Mouse (Mus musculus) neural tube, embryonic 12.5 days (tissue): ENCODE results near the gene Foxo3. TPM values are rescaled to one million over a fixed set of nuclear protein-coding genes. Genes with fewer than 3 reads are reported as not detected.

Source experiments
- ATAC-seq: fragments of 200-750 bp; cut with Nextera tagmentation; 2 replicates; pipeline ENCODE4 v1.8.0; 2017; ENCODE audit warnings: low read depth, mild to moderate bottlenecking, moderate TSS enrichment, moderate library complexity; ENCODE audit not compliant: low FRiP score
- H3K27ac ChIP-seq: fragments of 300-500 bp; sonication (generic); 2 replicates; pipeline ENCODE4 v1.5.1; 2016
- H3K27me3 ChIP-seq: fragments of 300-500 bp; sonication (generic); replicated peaks from 2 replicates; pipeline ENCODE4 v1.6.1; 2016; ENCODE audit warnings: mild to moderate bottlenecking
- H3K36me3 ChIP-seq: fragments of 300-500 bp; sonication (generic); 2 replicates; pipeline ENCODE4 v1.6.1; 2016; ENCODE audit warnings: mild to moderate bottlenecking
- H3K4me1 ChIP-seq: fragments of 300-500 bp; sonication (generic); 2 replicates; pipeline ENCODE4 v1.6.1; 2016
- H3K4me2 ChIP-seq: fragments of 300-500 bp; sonication (generic); replicated peaks from 2 replicates; pipeline ENCODE4 v1.6.1; 2016; ENCODE audit warnings: mild to moderate bottlenecking
- H3K4me3 ChIP-seq: fragments of 300-500 bp; sonication (generic); 2 replicates; pipeline ENCODE4 v1.5.1; 2016
- H3K9ac ChIP-seq: fragments of 300-500 bp; sonication (generic); 2 replicates; pipeline ENCODE4 v1.6.1; 2016; ENCODE audit warnings: mild to moderate bottlenecking
- H3K9me3 ChIP-seq: fragments of 300-500 bp; sonication (generic); 2 replicates; pipeline ENCODE4 v1.6.1; 2016; ENCODE audit warnings: mild to moderate bottlenecking
- WGBS: fragments of 180-500 bp; shearing (Covaris S2); methylation state at CpG from one replicate; pipeline ENCODE4 v1.1.7; 2016; 5-methylcytosine and 5-hydroxymethylcytosine counted together
- polyA plus RNA-seq: library from polyadenylated mRNA; unstranded; fragments of >200 nt; fragmentation: Nextera tagmentation; extraction: Ambion mirVana; gene quantifications from 2 replicates; pipeline ENCODE4 v1.2.1, GENCODE M21; 2016

The Foxo3 gene
- polyA plus RNA-seq, 1 experiment from 2014 or later: 3.4 TPM

DNA sequence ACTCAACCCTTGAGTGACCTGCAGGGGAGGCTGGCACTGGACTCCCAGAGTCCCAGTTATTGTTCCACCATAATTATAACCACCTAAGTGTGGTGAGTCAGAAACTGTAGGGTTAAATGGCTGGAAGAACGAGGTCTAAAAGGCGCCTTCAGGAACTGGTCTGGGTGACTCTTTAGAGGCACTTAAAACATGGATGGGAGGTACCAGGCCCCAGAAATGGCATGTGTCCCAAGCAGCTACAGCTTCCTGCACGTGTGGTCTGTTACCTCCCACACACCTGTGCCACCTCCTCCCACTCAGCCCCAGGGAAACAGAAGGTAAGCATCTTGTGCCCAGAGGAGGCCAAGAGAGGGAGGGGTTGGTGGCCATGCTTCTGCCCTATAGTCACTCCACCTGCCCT, 128.2 kb downstream of the Foxo3 start:
- 89% methylated on average over 3 of the region's 3 CpGs for WGBS
- no peak for ATAC-seq
- no peak overlapping the region for H3K27ac ChIP-seq
- 0 out of 2 replicates have a peak, but pooled peaks cover 3% of the 10 kb centered on the region for H3K4me1 ChIP-seq
- no peak overlapping the region for H3K9ac ChIP-seq
- H3K36me3 ChIP-seq: no peaks in the 10 kb centered on the region
- no peaks in the 10 kb centered on the region for H3K27me3 ChIP-seq
- no peaks in the 10 kb centered on the region for H3K9me3 ChIP-seq
- H3K4me2 ChIP-seq: no peak overlapping the region
- no peak overlapping the region for H3K4me3 ChIP-seq

DNA sequence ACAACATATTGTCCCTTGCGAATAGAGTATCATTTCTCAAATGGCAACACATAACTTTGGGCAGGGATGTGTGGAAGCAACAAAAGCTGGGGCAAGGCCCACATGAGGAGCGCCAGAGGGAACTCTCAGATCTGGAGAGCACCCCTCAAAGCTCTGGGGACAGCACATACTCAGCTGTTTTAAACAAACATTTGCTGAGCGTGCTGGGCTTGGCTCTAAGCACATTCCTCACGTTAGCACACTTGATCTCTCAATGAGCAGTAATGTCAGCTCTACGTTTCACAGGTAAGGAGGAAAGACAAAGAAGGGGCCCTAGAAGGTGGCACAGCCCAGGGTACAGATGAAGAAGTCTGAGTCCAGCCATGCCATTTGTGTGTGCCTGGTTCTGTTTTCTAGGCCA, 131.3 kb downstream of the Foxo3 start:
- Histone ChIP-seq H3K36me3 (no peaks in the 10 kb centered on the region), H3K9ac (no peak overlapping the region), H3K9me3 (no peaks in the 10 kb centered on the region), H3K27ac (no peak overlapping the region), H3K4me2 (no peak overlapping the region), H3K4me3 (no peak overlapping the region), H3K27me3 (no peaks in the 10 kb centered on the region), H3K4me1 (no peaks in the 10 kb centered on the region)
- ATAC-seq: no peak
- WGBS: 81% methylated on average over 5 of the region's 5 CpGs

DNA sequence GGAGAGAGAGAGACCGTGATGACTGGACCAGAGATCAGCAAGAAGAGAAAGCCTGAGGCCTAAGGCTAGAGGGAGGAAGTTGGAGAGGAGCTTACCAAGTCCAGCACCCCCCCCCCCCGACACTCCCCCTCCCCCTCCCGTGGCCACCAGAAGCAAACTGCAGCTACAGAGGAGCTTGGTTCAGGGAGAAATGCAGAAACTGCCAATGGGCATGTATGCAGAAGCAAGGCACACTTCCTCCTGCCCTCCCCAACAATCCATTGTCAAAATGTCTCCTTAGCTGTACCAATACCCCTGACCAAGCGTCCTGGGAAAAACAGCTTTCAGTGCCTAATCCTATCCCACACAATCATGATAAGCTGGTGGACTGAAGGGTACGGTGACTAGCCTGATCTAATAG, 131.8 kb downstream of the Foxo3 start:
- no peaks in the 10 kb centered on the region for H3K4me1 ChIP-seq

DNA sequence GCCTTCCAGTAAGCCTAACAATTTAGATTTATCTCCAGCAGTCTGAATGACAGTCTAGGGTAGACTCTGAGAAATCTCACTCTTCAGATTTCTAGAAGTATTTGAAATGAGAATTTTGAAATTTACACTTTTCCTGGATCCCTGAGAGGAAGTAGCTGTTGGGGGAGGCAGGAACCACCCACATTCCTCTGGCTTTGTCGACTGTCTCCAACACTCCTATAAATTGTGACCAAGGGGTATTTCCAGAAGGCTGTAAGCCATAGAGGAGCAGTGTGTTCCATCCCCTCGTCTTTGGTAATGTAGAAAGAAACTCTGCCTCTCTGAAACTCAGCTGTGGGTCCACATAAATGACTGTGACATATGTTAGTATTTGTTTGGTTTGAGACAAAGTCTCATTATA, 132.4 kb downstream of the Foxo3 start:
- no peaks in the 10 kb centered on the region for H3K4me1 ChIP-seq
- H3K27me3 ChIP-seq: no peaks in the 10 kb centered on the region
- no peaks in the 10 kb centered on the region for H3K36me3 ChIP-seq
- H3K4me3 ChIP-seq: no peak overlapping the region
- H3K9ac ChIP-seq: no peak overlapping the region
- H3K4me2 ChIP-seq: no peak overlapping the region
- no peak overlapping the region for H3K27ac ChIP-seq
- no peak for ATAC-seq
- H3K9me3 ChIP-seq: no peaks in the 10 kb centered on the region
- WGBS: 47% methylated on average over 2 of the region's 2 CpGs

More for the DNA sequence above, 131.8 kb downstream of the Foxo3 start:
- no peak overlapping the region for H3K4me2 ChIP-seq
- H3K27ac ChIP-seq: no peak overlapping the region
- H3K9me3 ChIP-seq: no peaks in the 10 kb centered on the region
- H3K9ac ChIP-seq: no peak overlapping the region
- whole genome bisulfite sequencing: 83% methylated on average over 5 of the region's 5 CpGs
- H3K4me3 ChIP-seq: no peak overlapping the region
- ATAC-seq: no peak
- no peaks in the 10 kb centered on the region for H3K36me3 ChIP-seq
- no peaks in the 10 kb centered on the region for H3K27me3 ChIP-seq

DNA sequence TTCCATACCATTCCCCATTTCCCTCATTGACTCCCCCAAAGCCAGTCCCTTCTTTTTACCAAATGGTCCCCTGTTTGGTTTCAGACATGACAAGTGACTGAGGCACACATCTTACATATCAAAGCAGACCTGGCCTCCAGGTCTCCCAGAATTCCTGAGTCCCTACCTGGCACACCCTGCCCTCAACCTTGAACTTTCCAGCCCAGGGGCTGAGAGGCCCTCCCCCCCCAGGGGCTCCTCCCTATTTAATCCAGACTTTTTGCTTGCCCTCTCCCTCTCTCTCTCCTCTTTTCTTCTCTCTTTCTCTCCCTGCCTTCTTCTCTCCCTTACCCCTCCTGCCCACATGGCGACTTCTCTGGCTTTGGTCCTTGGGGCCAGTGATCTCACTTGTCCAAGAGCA, 133.8 kb downstream of the Foxo3 start:
- Histone ChIP-seq H3K27me3 (no peaks in the 10 kb centered on the region), H3K36me3 (no peaks in the 10 kb centered on the region), H3K4me3 (no peak overlapping the region), H3K9ac (no peak overlapping the region), H3K4me1 (no peaks in the 10 kb centered on the region), H3K9me3 (no peaks in the 10 kb centered on the region), H3K4me2 (no peak overlapping the region), H3K27ac (no peak overlapping the region)
- ATAC-seq: no peak
- WGBS: 78% methylated on average over 1 of the region's 1 CpGs

DNA sequence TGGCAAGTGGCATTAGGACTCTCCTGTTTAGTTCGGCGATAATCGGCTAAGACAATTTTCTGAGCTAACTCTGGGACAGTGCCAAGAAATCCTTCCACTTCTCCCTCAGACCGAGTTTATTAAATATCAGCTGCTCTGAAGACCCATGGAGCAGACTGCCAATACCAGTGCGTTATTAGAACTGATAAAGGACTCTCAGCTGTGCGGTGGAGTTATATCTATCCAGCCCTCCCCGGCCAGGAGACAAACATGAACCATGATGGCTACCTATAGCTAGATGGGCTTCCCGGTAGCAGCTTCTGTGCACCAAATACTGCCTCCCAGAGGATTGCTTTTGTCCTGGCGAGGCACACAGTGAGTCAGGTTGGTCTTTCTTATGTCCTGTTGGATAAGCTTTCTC, 134.5 kb downstream of the Foxo3 start:
- Histone ChIP-seq H3K27me3 (no peaks in the 10 kb centered on the region), H3K4me3 (no peak overlapping the region), H3K4me1 (no peaks in the 10 kb centered on the region), H3K4me2 (no peak overlapping the region), H3K9me3 (no peaks in the 10 kb centered on the region), H3K9ac (no peak overlapping the region), H3K27ac (no peak overlapping the region), H3K36me3 (no peaks in the 10 kb centered on the region)
- WGBS: 84% methylated on average over 9 of the region's 9 CpGs
- ATAC-seq: no peak

DNA sequence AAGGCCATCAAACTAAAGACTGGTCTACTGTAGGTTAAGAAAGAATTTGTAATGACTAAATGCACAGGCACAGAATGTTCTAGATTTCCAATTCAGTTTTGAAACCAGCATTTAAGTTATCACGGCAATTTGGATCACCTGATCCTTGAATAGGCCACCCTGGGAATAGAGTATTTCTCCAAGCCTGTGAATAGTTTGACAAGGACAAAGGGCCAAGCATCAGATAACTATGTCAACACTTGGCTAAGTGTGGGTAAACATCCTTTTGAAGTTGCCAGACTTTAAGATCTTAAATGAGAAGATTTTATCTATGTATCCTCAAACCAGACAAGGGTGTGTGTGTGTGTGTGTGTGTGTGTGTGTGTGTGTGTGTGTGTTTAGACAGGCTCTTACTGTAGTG, 136.8 kb downstream of the Foxo3 start:
- Histone ChIP-seq H3K9me3 (no peaks in the 10 kb centered on the region), H3K36me3 (no peaks in the 10 kb centered on the region), H3K4me3 (no peak overlapping the region), H3K4me1 (no peaks in the 10 kb centered on the region), H3K4me2 (no peak overlapping the region), H3K9ac (no peak overlapping the region), H3K27ac (no peak overlapping the region), H3K27me3 (no peaks in the 10 kb centered on the region)
- WGBS: 84% methylated on average over 1 of the region's 1 CpGs
- ATAC-seq: no peak

DNA sequence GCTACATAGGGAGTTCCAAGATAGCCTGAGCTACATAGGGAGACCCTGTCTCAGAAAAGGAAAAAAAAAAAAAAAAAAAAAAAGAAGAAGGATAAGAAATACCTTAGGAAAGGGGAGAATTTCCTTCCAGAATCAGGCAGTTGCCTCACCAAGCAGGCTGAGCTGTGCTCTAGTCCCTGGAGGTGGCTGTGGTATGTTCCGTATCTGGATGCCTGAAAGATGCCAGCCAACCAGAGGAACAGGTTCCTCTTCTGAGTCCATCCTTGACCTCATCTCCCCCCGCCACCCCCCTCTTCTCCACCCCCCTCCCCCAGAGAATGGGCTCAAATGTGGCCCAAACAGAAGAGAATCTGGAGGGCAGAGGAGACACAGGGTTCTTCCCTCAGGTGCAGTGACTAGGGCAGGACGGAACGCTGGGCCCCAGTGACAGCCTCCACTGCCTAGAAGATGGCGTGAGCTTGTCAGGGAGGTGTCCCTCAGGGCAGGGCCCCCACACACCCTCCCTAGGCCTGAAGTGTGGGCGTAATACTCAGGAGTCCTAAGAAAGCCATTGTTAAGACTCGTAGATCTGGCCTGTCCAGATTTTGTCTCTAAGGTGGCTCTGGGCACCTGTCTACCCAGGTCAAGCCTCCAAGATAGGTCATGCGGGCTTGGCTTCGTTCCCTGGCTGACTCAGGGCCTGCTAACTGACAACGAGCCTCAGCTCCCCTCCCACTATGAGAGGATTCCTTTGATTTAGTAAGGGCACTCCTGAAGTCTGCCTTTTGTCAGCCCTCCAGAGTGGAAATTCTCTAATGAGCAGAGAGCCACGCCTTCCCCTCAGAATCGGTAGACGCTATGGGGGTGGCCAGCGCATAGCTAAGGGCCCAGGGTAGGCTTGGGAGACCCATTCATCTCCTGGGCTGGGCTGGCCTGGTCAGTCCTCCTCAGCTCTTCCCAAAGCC, 141.5 kb downstream of the Foxo3 start:
- Histone ChIP-seq H3K9me3 (no peaks in the 10 kb centered on the region), H3K4me2 (no peak overlapping the region), H3K4me3 (no peak overlapping the region), H3K27me3 (no peaks in the 10 kb centered on the region), H3K27ac (no peak overlapping the region), H3K9ac (no peak overlapping the region), H3K36me3 (no peaks in the 10 kb centered on the region), H3K4me1 (no peaks in the 10 kb centered on the region)
- ATAC-seq: no peak
- WGBS: 70% methylated on average over 14 of the region's 14 CpGs

Other genes starting within 250 kb of the Foxo3 start
- gene Afg1l, start 201.8 kb upstream of the Foxo3 start, polyA plus RNA-seq: 5.1 and 6.3 TPM in 2 replicates
- gene Snx3, start 225.3 kb upstream of the Foxo3 start, polyA plus RNA-seq: 221 and 226 TPM in 2 replicates